ENCODE assay signal across 14 mouse cellular contexts in the genomic region with DNA sequence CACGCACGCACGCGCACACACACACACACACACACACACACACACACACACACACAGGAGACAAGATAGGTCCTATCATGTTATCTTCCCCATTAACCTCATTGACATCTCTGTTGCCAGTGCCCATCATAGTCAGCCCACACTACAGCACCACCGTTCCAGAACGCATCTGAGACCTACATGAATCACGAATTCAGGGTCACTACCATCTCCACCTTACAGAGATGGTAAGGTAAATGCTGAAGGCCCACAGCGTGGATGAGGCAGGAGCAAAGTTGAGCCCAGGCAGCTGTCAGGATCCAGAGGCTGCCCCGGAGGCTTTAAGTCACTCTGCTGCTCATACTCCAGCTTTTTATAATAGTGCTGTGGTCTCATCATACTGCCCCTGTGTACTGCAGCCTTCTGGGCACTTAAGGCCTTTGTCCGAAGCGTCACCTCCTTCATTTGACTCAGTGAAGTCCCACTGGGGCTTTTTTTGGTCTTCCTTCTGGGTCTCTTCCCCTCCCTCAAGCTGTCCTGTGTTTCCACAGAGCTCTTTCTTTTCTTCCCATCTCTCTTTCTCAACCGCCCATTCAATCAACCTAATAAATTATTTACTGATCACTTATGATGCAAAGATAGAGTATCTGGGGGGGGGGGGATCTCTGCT. TPM values are rescaled to one million over a fixed set of nuclear protein-coding genes. Genes with fewer than 3 reads are reported as not detected.
A peak's percentile ranks its signal among the peaks of the same experiment; 100 is the strongest.
DNase-seq lines count a peak whose midpoint lies in the region; ATAC-seq and TF ChIP-seq lines count a peak whose summit lies in the region.
"Had no signal": no experiment of that assay in that cellular context is flagged by ENCODE, and none has a peak within 500 bp of the region (broad histone marks: within the 10 kb centered on the region; RNA-seq: fewer than 3 reads in every experiment).

No protein-coding gene starts in this region.

- H3K4me1 ChIP-seq in forebrain, embryonic 11.5 days (replicated peaks; ENCODE audit: control insufficient read depth, insufficient read depth, low read length): no peaks in the 10 kb centered on the region
- H3K4me1 ChIP-seq in forebrain, postnatal 0 days (ENCODE audit: insufficient read depth): no peaks in the 10 kb centered on the region
- peaks cover 25% of the 10 kb centered on the region for H3K4me1 ChIP-seq in liver, embryonic 12.5 days
- H3K4me1 ChIP-seq in liver, embryonic 11.5 days (replicated peaks; ENCODE audit: control insufficient read depth, insufficient read depth, low read length): peaks cover 3% of the 10 kb centered on the region
- peaks cover 17% of the 10 kb centered on the region for H3K4me1 ChIP-seq in embryonic facial prominence, embryonic 12.5 days
- H3K4me1 ChIP-seq in neural tube, embryonic 13.5 days (replicated peaks): peaks cover 20% of the 10 kb centered on the region

- H3K27ac ChIP-seq in forebrain, embryonic 11.5 days (ENCODE audit: low read depth, low read length): no peak overlapping the region
- H3K27ac ChIP-seq in forebrain, postnatal 0 days (ENCODE audit: low read depth, low read length): no peak overlapping the region
- no peak overlapping the region for H3K27ac ChIP-seq in liver, embryonic 12.5 days
- H3K27ac ChIP-seq in liver, embryonic 11.5 days (ENCODE audit: low read depth, low read length): no peak overlapping the region
- no peak overlapping the region for H3K27ac ChIP-seq in embryonic facial prominence, embryonic 12.5 days
- no peak overlapping the region for H3K27ac ChIP-seq in neural tube, embryonic 13.5 days (replicated peaks)
- H3K27ac ChIP-seq: hindbrain, embryonic 15.5 days; kidney, embryonic 15.5 days had no signal

- H3K9ac ChIP-seq in forebrain, embryonic 11.5 days (ENCODE audit: low read length): no peak overlapping the region
- H3K9ac ChIP-seq in forebrain, postnatal 0 days: no peak overlapping the region
- H3K9ac ChIP-seq in liver, embryonic 12.5 days: no peak overlapping the region
- no peak overlapping the region for H3K9ac ChIP-seq in liver, embryonic 11.5 days (ENCODE audit: low read depth, low read length)
- no peak overlapping the region for H3K9ac ChIP-seq in embryonic facial prominence, embryonic 12.5 days
- H3K9ac ChIP-seq in neural tube, embryonic 13.5 days: no peak overlapping the region
- H3K9ac ChIP-seq: hindbrain, embryonic 15.5 days; kidney, embryonic 15.5 days had no signal

- no peak overlapping the region for H3K4me2 ChIP-seq in forebrain, embryonic 11.5 days (ENCODE audit: low read depth, low read length, severe bottlenecking)
- no peak overlapping the region for H3K4me2 ChIP-seq in forebrain, postnatal 0 days (ENCODE audit: low read depth)
- H3K4me2 ChIP-seq in liver, embryonic 12.5 days: peak overlapping the region; percentile 42; the same call in 1 of the 2 replicates
- H3K4me2 ChIP-seq in liver, embryonic 11.5 days: no peak overlapping the region; the same call in 1 of the 2 replicates
- H3K4me2 ChIP-seq in embryonic facial prominence, embryonic 12.5 days (replicated peaks): 0 out of 2 replicates have a peak overlapping the region, but pooled peaks have one; percentile 38
- peak overlapping the region; percentile 33; the same call in 1 of the 2 replicates for H3K4me2 ChIP-seq in neural tube, embryonic 13.5 days
- H3K4me2 ChIP-seq: hindbrain, embryonic 15.5 days had no signal

- TF ChIP-seq CTCF in forebrain, postnatal 0 days (IDR thresholded peaks at IDR 0.05; ENCODE audit: low read depth): no peak

- 82% methylated on average over 12 of the region's 12 CpGs for WGBS in forebrain, embryonic 11.5 days
- 83% methylated on average over 12 of the region's 12 CpGs for WGBS in forebrain, postnatal 0 days
- WGBS in liver, embryonic 12.5 days (ENCODE audit: insufficient replicate concordance): 72% methylated on average over 12 of the region's 12 CpGs
- WGBS in liver, embryonic 11.5 days: 78% methylated on average over 12 of the region's 12 CpGs
- 79% methylated on average over 12 of the region's 12 CpGs for WGBS in embryonic facial prominence, embryonic 12.5 days
- 68% methylated on average over 12 of the region's 12 CpGs for WGBS in neural tube, embryonic 13.5 days

- no peak for ATAC-seq in forebrain, embryonic 11.5 days (replicated peaks; ENCODE audit: low FRiP score)
- no peak for ATAC-seq in forebrain, postnatal 0 days
- no peak for ATAC-seq in liver, embryonic 12.5 days
- no peak for ATAC-seq in liver, embryonic 11.5 days (replicated peaks; ENCODE audit: low FRiP score)
- ATAC-seq in embryonic facial prominence, embryonic 12.5 days (ENCODE audit: insufficient number of reproducible peaks, insufficient read depth, low FRiP score, low TSS enrichment): no peak
- no peak for ATAC-seq in neural tube, embryonic 13.5 days (ENCODE audit: low read depth)
- ATAC-seq in monocyte, adult 5-6 weeks (replicated peaks; ENCODE audit: insufficient number of reproducible peaks, low FRiP score, low TSS enrichment, poor library complexity, severe bottlenecking): no peak

- H3K36me3 ChIP-seq in forebrain, embryonic 11.5 days (ENCODE audit: control insufficient read depth, insufficient read depth, low read length): no peaks in the 10 kb centered on the region
- H3K36me3 ChIP-seq in forebrain, postnatal 0 days (ENCODE audit: insufficient read depth): no peaks in the 10 kb centered on the region
- no peaks in the 10 kb centered on the region for H3K36me3 ChIP-seq in liver, embryonic 12.5 days
- H3K36me3 ChIP-seq in liver, embryonic 11.5 days (ENCODE audit: control insufficient read depth, insufficient read depth, low read length): no peaks in the 10 kb centered on the region
- no peaks in the 10 kb centered on the region for H3K36me3 ChIP-seq in embryonic facial prominence, embryonic 12.5 days
- H3K36me3 ChIP-seq in neural tube, embryonic 13.5 days: no peaks in the 10 kb centered on the region
- H3K36me3 ChIP-seq: hindbrain, embryonic 15.5 days; kidney, embryonic 15.5 days had no signal

- no peak overlapping the region for H3K4me3 ChIP-seq in forebrain, embryonic 11.5 days (ENCODE audit: low read depth, low read length)
- H3K4me3 ChIP-seq in forebrain, postnatal 0 days (ENCODE audit: low read depth, low read length): no peak overlapping the region
- no peak overlapping the region for H3K4me3 ChIP-seq in liver, embryonic 12.5 days
- no peak overlapping the region for H3K4me3 ChIP-seq in liver, embryonic 11.5 days (ENCODE audit: low read depth, low read length)
- H3K4me3 ChIP-seq in embryonic facial prominence, embryonic 12.5 days: no peak overlapping the region
- no peak overlapping the region for H3K4me3 ChIP-seq in neural tube, embryonic 13.5 days
- H3K4me3 ChIP-seq: erythroblast, embryonic 14.5 days; hindbrain, embryonic 15.5 days; kidney, embryonic 15.5 days had no signal

- no peaks in the 10 kb centered on the region for H3K27me3 ChIP-seq in forebrain, embryonic 11.5 days (ENCODE audit: control insufficient read depth, insufficient read depth, low read length)
- no peaks in the 10 kb centered on the region for H3K27me3 ChIP-seq in forebrain, postnatal 0 days (ENCODE audit: insufficient read depth, low read length)
- peaks cover 17% of the 10 kb centered on the region for H3K27me3 ChIP-seq in liver, embryonic 12.5 days (replicated peaks)
- H3K27me3 ChIP-seq in liver, embryonic 11.5 days (replicated peaks; ENCODE audit: control insufficient read depth, insufficient read depth, low read length): no peaks in the 10 kb centered on the region
- H3K27me3 ChIP-seq in embryonic facial prominence, embryonic 12.5 days: peaks cover 4% of the 10 kb centered on the region; the same call in 1 of the 2 replicates
- H3K27me3 ChIP-seq in neural tube, embryonic 13.5 days: 0 out of 2 replicates have a peak, but pooled peaks cover 4% of the 10 kb centered on the region
- H3K27me3 ChIP-seq: hindbrain, embryonic 15.5 days; kidney, embryonic 15.5 days had no signal

- DNase-seq in forebrain, embryonic 11.5 days (ENCODE audit: low spot score): peak; percentile 41
- no peak for DNase-seq in forebrain, postnatal 0 days
- DNase-seq in liver, embryonic 11.5 days (ENCODE audit: low spot score): no peak
- DNase-seq in retina, embryonic 14.5 days (ENCODE audit: low spot score): no peak
- DNase-seq: cerebellum, adult 11-12 months; layer of hippocampus, adult 9-11 months; thymus, adult 2 months had no signal

- no peaks in the 10 kb centered on the region for H3K9me3 ChIP-seq in forebrain, embryonic 11.5 days (ENCODE audit: control insufficient read depth, low read length)
- no peaks in the 10 kb centered on the region for H3K9me3 ChIP-seq in forebrain, postnatal 0 days (ENCODE audit: low read length)
- no peaks in the 10 kb centered on the region for H3K9me3 ChIP-seq in liver, embryonic 12.5 days (replicated peaks)
- no peaks in the 10 kb centered on the region for H3K9me3 ChIP-seq in liver, embryonic 11.5 days (ENCODE audit: control insufficient read depth, low read length)
- H3K9me3 ChIP-seq in embryonic facial prominence, embryonic 12.5 days: no peaks in the 10 kb centered on the region
- 0 out of 2 replicates have a peak, but pooled peaks cover 5% of the 10 kb centered on the region for H3K9me3 ChIP-seq in neural tube, embryonic 13.5 days
- H3K9me3 ChIP-seq: hindbrain, embryonic 15.5 days; kidney, embryonic 15.5 days had no signal

RNA-seq across cellular contexts. Expression of gene Acap2, which starts 33.9 kb away (rescaled TPM):
- 24.8 and 29.5 TPM in 2 replicates for polyA plus RNA-seq in forebrain, embryonic 11.5 days (2014; fragmentation: Nextera tagmentation; extraction: Ambion mirVana)
- 24.5 and 33.6 TPM in 2 replicates for total RNA-seq in forebrain, postnatal 0 days (2014; rRNA removed)
- polyA plus RNA-seq in forebrain, postnatal 0 days (2015; fragmentation: Nextera tagmentation; extraction: Ambion mirVana): 6.0 and 8.8 TPM in 2 replicates
- polyA plus RNA-seq in liver, embryonic 12.5 days (2016; fragmentation: Nextera tagmentation; extraction: Ambion mirVana): 10.3 and 11.1 TPM in 2 replicates
- 17.2 and 19.9 TPM in 2 replicates for polyA plus RNA-seq in liver, embryonic 11.5 days (2014; fragmentation: Nextera tagmentation; extraction: Ambion mirVana)
- polyA plus RNA-seq in embryonic facial prominence, embryonic 12.5 days (2016; fragmentation: Nextera tagmentation; extraction: Ambion mirVana): 22.8 and 24.6 TPM in 2 replicates
- polyA plus RNA-seq in neural tube, embryonic 13.5 days (2015; fragmentation: Nextera tagmentation; extraction: Ambion mirVana): 12.1 and 14.6 TPM in 2 replicates
- total RNA-seq in monocyte, adult 5-6 weeks (2017): 89.4 to 118 TPM (median 107 TPM) in 3 replicates

RNA-seq across cellular contexts. Expression of gene Ppp1r2, which starts 40.1 kb away (rescaled TPM):
- 109 and 110 TPM in 2 replicates for polyA plus RNA-seq in forebrain, embryonic 11.5 days (2014; fragmentation: Nextera tagmentation; extraction: Ambion mirVana)
- 64.9 and 75.5 TPM in 2 replicates for total RNA-seq in forebrain, postnatal 0 days (2014; rRNA removed)
- 84.9 and 101 TPM in 2 replicates for polyA plus RNA-seq in forebrain, postnatal 0 days (2015; fragmentation: Nextera tagmentation; extraction: Ambion mirVana)
- 48.4 and 49.9 TPM in 2 replicates for polyA plus RNA-seq in liver, embryonic 12.5 days (2016; fragmentation: Nextera tagmentation; extraction: Ambion mirVana)
- 68.0 and 69.0 TPM in 2 replicates for polyA plus RNA-seq in liver, embryonic 11.5 days (2014; fragmentation: Nextera tagmentation; extraction: Ambion mirVana)
- polyA plus RNA-seq in embryonic facial prominence, embryonic 12.5 days (2016; fragmentation: Nextera tagmentation; extraction: Ambion mirVana): 89.2 and 90.2 TPM in 2 replicates
- polyA plus RNA-seq in neural tube, embryonic 13.5 days (2015; fragmentation: Nextera tagmentation; extraction: Ambion mirVana): 201 and 208 TPM in 2 replicates
- total RNA-seq in monocyte, adult 5-6 weeks (2017): 79.6 to 110 TPM (median 91.3 TPM) in 3 replicates

Comparison
In these comparisons a context has a peak if more than half of its experiments do, and no peak if none do; other contexts are left out.
1. H3K4me2 ChIP-seq: peak in liver, embryonic 12.5 days (single experiment), embryonic facial prominence, embryonic 12.5 days (single experiment) and neural tube, embryonic 13.5 days (single experiment); none in forebrain, embryonic 11.5 days (single experiment), forebrain, postnatal 0 days (single experiment) and liver, embryonic 11.5 days (single experiment).